Mouse (Mus musculus): ENCODE results near the gene Tnnt1. TPM values are rescaled to one million over a fixed set of nuclear protein-coding genes. Genes with fewer than 3 reads are reported as not detected.
"Not testable (repeated sequence)": the region's sequence is repeated elsewhere in the genome, so short reads cannot be mapped to it uniquely, and the experiment has no call there.

Gene Tnnt1
- polyA plus RNA-seq, 1 experiment from 2014 or later: 550 TPM

GRCm38 (mm10) chr7:4536369-4536768 is 20.2 kb upstream of the Tnnt1 start:
- no peak overlapping the region for H3K27ac ChIP-seq (ENCODE audit: poor library complexity, severe bottlenecking)
- H3K4me3 ChIP-seq: no peak overlapping the region
- no peak for ATAC-seq (ENCODE audit: insufficient number of reproducible peaks, low FRiP score)
- no peak overlapping the region for H3K4me2 ChIP-seq
- peaks cover 8% of the 10 kb centered on the region for H3K4me1 ChIP-seq (replicated peaks)
- WGBS: 88% methylated on average over 4 of the region's 4 CpGs
- H3K9ac ChIP-seq: no peak overlapping the region
- peaks cover 9% of the 10 kb centered on the region for H3K27me3 ChIP-seq (replicated peaks)
- H3K36me3 ChIP-seq: no peaks in the 10 kb centered on the region
- H3K9me3 ChIP-seq (replicated peaks): no peaks in the 10 kb centered on the region

- Histone ChIP-seq H3K27me3 (replicated peaks) (peaks cover 29% of the 10 kb centered on the region), H3K9ac (peak within 1 kb of the TSS; percentile 7; the same call in 1 of the 2 replicates), H3K9me3 (replicated peaks) (no peaks in the 10 kb centered on the region), H3K27ac (ENCODE audit: poor library complexity, severe bottlenecking) (no peak within 1 kb of the TSS), H3K4me3 (peak within 1 kb of the TSS; percentile 45), H3K4me1 (replicated peaks) (peaks cover 11% of the 10 kb centered on the region), H3K36me3 (no peaks in the 10 kb centered on the region), H3K4me2 (peak within 1 kb of the TSS; percentile 80)
- WGBS: 5% methylated on average over 28 of the region's 28 CpGs
- ATAC-seq (ENCODE audit: insufficient number of reproducible peaks, low FRiP score): peak; percentile 89
Observed at GRCm38 (mm10) chr7:4532005-4532729, 16.0 kb upstream of the Tnnt1 start, which contains the start of gene Dnaaf3. Gene Dnaaf3, minus strand, starts transcription at chr7:4532453.

GRCm38 (mm10) chr7:4530166-4530565 is 14.0 kb upstream of the Tnnt1 start:
- not testable (repeated sequence) for H3K9me3 ChIP-seq (replicated peaks); ATAC-seq (ENCODE audit: insufficient number of reproducible peaks, low FRiP score); H3K4me3 ChIP-seq; H3K4me2 ChIP-seq; H3K36me3 ChIP-seq; H3K27ac ChIP-seq (ENCODE audit: poor library complexity, severe bottlenecking); H3K9ac ChIP-seq
- Histone ChIP-seq H3K27me3 (replicated peaks) (peaks cover 34% of the 10 kb centered on the region), H3K4me1 (replicated peaks) (peaks cover 20% of the 10 kb centered on the region)
- 31% methylated on average over 8 of the region's 8 CpGs for WGBS

GRCm38 (mm10) chr7:4527302-4527689 is 11.1 kb upstream of the Tnnt1 start:
- no peak overlapping the region for H3K27ac ChIP-seq (ENCODE audit: poor library complexity, severe bottlenecking)
- H3K4me1 ChIP-seq (replicated peaks): peaks cover 33% of the 10 kb centered on the region
- H3K27me3 ChIP-seq (replicated peaks): peaks cover 30% of the 10 kb centered on the region
- H3K9ac ChIP-seq: no peak overlapping the region
- no peak for ATAC-seq (ENCODE audit: insufficient number of reproducible peaks, low FRiP score)
- WGBS: 49% methylated on average over 18 of the region's 18 CpGs
- peak overlapping the region; percentile 69 for H3K4me2 ChIP-seq
- no peaks in the 10 kb centered on the region for H3K36me3 ChIP-seq
- H3K4me3 ChIP-seq: 0 out of 2 replicates have a peak overlapping the region, but pooled peaks have one; percentile 38
- H3K9me3 ChIP-seq (replicated peaks): no peaks in the 10 kb centered on the region

GRCm38 (mm10) chr7:4526341-4527301 is 10.4 kb upstream of the Tnnt1 start:
- peak overlapping the region; percentile 38 for H3K4me3 ChIP-seq
- peaks cover 26% of the 10 kb centered on the region for H3K4me1 ChIP-seq (replicated peaks)
- H3K27ac ChIP-seq (ENCODE audit: poor library complexity, severe bottlenecking): no peak overlapping the region
- peak; percentile 86 for ATAC-seq (ENCODE audit: insufficient number of reproducible peaks, low FRiP score)
- peak overlapping the region; percentile 69 for H3K4me2 ChIP-seq
- peak overlapping the region; percentile 62 for H3K9ac ChIP-seq
- H3K9me3 ChIP-seq (replicated peaks): no peaks in the 10 kb centered on the region
- H3K27me3 ChIP-seq (replicated peaks): peaks cover 30% of the 10 kb centered on the region
- WGBS: 21% methylated on average over 40 of the region's 40 CpGs
- H3K36me3 ChIP-seq: no peaks in the 10 kb centered on the region

- Histone ChIP-seq H3K36me3 (peaks cover 11% of the 10 kb centered on the region), H3K4me2 (peak within 1 kb of the TSS; percentile 77), H3K27me3 (replicated peaks) (peaks cover 20% of the 10 kb centered on the region), H3K4me1 (replicated peaks) (peaks cover 43% of the 10 kb centered on the region), H3K27ac (ENCODE audit: poor library complexity, severe bottlenecking) (peak within 1 kb of the TSS; percentile 94), H3K9ac (0 out of 2 replicates have a peak within 1 kb of the TSS, but pooled peaks have one; percentile 40), H3K4me3 (peak within 1 kb of the TSS; percentile 61; the same call in 1 of the 2 replicates)
- ATAC-seq (ENCODE audit: insufficient number of reproducible peaks, low FRiP score); H3K9me3 ChIP-seq (replicated peaks): not testable (repeated sequence)
- WGBS: 68% methylated on average over 15 of the region's 15 CpGs
Observed at GRCm38 (mm10) chr7:4524212-4524922, 8.2 kb upstream of the Tnnt1 start, which contains the start of gene Tnni3. Gene Tnni3, minus strand, starts transcription at chr7:4524229.

GRCm38 (mm10) chr7:4523205-4524130 is 7.3 kb upstream of the Tnnt1 start:
- Histone ChIP-seq H3K9me3 (replicated peaks) (no peaks in the 10 kb centered on the region), H3K36me3 (peaks cover 19% of the 10 kb centered on the region), H3K27me3 (replicated peaks) (peaks cover 15% of the 10 kb centered on the region), H3K9ac (0 out of 2 replicates have a peak overlapping the region, but pooled peaks have one; percentile 40), H3K27ac (ENCODE audit: poor library complexity, severe bottlenecking) (peak overlapping the region; percentile 94), H3K4me1 (replicated peaks) (peaks cover 52% of the 10 kb centered on the region), H3K4me2 (peak overlapping the region; percentile 77), H3K4me3 (peak overlapping the region; percentile 61; the same call in 1 of the 2 replicates)
- 77% methylated on average over 33 of the region's 33 CpGs for WGBS
- ATAC-seq (ENCODE audit: insufficient number of reproducible peaks, low FRiP score): no peak

- Histone ChIP-seq H3K4me2 (peak overlapping the region; percentile 77), H3K9me3 (replicated peaks) (no peaks in the 10 kb centered on the region), H3K9ac (peak overlapping the region; percentile 86), H3K4me1 (replicated peaks) (peaks cover 56% of the 10 kb centered on the region), H3K27me3 (replicated peaks) (peaks cover 6% of the 10 kb centered on the region), H3K4me3 (peak overlapping the region; percentile 61), H3K36me3 (peaks cover 26% of the 10 kb centered on the region), H3K27ac (ENCODE audit: poor library complexity, severe bottlenecking) (peak overlapping the region; percentile 94)
- peak; percentile 40 for ATAC-seq (ENCODE audit: insufficient number of reproducible peaks, low FRiP score)
- WGBS: 26% methylated on average over 6 of the region's 6 CpGs
Observed at GRCm38 (mm10) chr7:4522292-4522691, 6.1 kb upstream of the Tnnt1 start.

GRCm38 (mm10) chr7:4521231-4522003 is 5.2 kb upstream of the Tnnt1 start:
- Histone ChIP-seq H3K4me2 (peak overlapping the region; percentile 77), H3K27me3 (replicated peaks) (no peaks in the 10 kb centered on the region; the same call in 1 of the 2 replicates), H3K36me3 (peaks cover 26% of the 10 kb centered on the region), H3K27ac (ENCODE audit: poor library complexity, severe bottlenecking) (peak overlapping the region; percentile 94), H3K4me1 (replicated peaks) (peaks cover 53% of the 10 kb centered on the region), H3K4me3 (peak overlapping the region; percentile 61), H3K9me3 (replicated peaks) (no peaks in the 10 kb centered on the region), H3K9ac (peak overlapping the region; percentile 86)
- peak; percentile 13; the same call in 1 of the 2 replicates for ATAC-seq (ENCODE audit: insufficient number of reproducible peaks, low FRiP score)
- WGBS: 19% methylated on average over 32 of the region's 32 CpGs

All from heart, embryonic 12.5 days (tissue).